Mouse (Mus musculus): ENCODE results near the gene Gm21860. TPM values are rescaled to one million over a fixed set of nuclear protein-coding genes. Genes with fewer than 3 reads are reported as not detected.
"Not testable (repeated sequence)": the region's sequence is repeated elsewhere in the genome, so short reads cannot be mapped to it uniquely, and the experiment has no call there.

Gene Gm21860
- polyA plus RNA-seq, 1 experiment from 2014 or later = not detected

DNA sequence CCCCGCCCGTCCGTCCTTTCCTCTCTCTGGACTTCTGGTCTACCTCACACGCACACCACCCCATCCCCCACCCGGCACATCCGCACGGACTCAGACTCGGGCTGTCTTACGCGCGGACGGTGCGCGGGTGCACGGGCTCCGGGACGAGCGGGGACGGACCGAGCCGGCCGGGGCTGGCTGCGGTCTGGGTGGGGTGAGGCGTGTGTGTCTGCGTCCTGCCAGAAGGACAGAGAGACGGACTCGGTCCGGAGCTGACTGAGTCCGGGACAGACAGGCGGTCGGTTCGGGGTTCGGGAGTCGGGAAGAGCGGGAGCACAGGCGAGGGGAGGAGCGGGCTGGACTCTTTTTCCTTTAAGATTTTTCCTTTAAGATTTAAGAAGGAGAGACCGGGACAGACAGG is 13.6 kb downstream of the Gm21860 start:
- WGBS = 81% methylated on average over 38 of the region's 38 CpGs
- Histone ChIP-seq H3K9me3 (ENCODE audit: control insufficient read depth, low read length) (peaks cover 66% of the 10 kb centered on the region), H3K36me3 (ENCODE audit: control insufficient read depth, insufficient read depth, low read length) (peaks cover 44% of the 10 kb centered on the region)
- ATAC-seq (replicated peaks; ENCODE audit: low FRiP score, low TSS enrichment, low read depth) (peak; percentile 44), DNase-seq (ENCODE audit: low spot score) (peak; percentile 88)
- not testable (repeated sequence) for H3K4me1 ChIP-seq (replicated peaks; ENCODE audit: control insufficient read depth, insufficient read depth, low read length); H3K27ac ChIP-seq (ENCODE audit: low read depth); H3K27me3 ChIP-seq (replicated peaks; ENCODE audit: control insufficient read depth, insufficient read depth, low read length); H3K4me2 ChIP-seq (ENCODE audit: low read length); H3K9ac ChIP-seq (ENCODE audit: low read length); H3K4me3 ChIP-seq (ENCODE audit: low read depth, low read length)

DNA sequence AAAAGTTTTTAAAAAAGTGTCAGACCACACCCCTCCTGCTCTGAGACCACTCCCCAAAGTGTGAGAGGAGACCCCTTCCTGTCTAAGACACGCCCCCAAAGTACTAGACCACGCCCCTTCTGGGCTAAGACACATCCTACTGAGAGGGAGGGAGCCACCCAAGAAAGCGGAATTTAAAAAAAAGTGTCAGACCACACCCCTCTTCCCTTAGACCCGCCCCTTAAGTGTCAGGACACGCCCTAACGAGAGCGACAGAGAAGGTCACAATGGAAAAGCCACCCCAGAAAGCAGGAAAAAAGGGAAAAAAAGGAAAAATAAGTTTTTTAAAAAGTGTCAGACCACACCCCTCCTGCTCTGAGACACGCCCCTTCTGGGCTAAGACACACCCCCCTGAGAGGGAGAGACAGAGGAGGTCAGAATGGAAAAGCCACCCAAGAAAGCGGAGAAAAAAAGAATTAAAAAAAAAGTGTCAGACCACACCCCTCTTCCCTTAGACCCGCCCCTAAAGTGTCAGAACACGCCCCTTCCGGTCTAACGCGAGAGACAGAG is 14.5 kb downstream of the Gm21860 start:
- no peak overlapping the region for H3K4me3 ChIP-seq (ENCODE audit: low read depth, low read length)
- H3K9ac ChIP-seq (ENCODE audit: low read length) = no peak overlapping the region
- ATAC-seq (replicated peaks; ENCODE audit: low FRiP score, low TSS enrichment, low read depth) = peak; percentile 11; the same call in 1 of the 2 replicates
- peaks cover 47% of the 10 kb centered on the region for H3K36me3 ChIP-seq (ENCODE audit: control insufficient read depth, insufficient read depth, low read length)
- no peak overlapping the region for H3K27ac ChIP-seq (ENCODE audit: low read depth)
- WGBS = 60% methylated on average over 14 of the region's 14 CpGs
- H3K9me3 ChIP-seq (ENCODE audit: control insufficient read depth, low read length) = peaks cover 66% of the 10 kb centered on the region
- H3K4me1 ChIP-seq (replicated peaks; ENCODE audit: control insufficient read depth, insufficient read depth, low read length) = no peaks in the 10 kb centered on the region
- H3K27me3 ChIP-seq (replicated peaks; ENCODE audit: control insufficient read depth, insufficient read depth, low read length) = no peaks in the 10 kb centered on the region
- no peak overlapping the region for H3K4me2 ChIP-seq (ENCODE audit: low read length)
- peak; percentile 89 for DNase-seq (ENCODE audit: low spot score)

DNA sequence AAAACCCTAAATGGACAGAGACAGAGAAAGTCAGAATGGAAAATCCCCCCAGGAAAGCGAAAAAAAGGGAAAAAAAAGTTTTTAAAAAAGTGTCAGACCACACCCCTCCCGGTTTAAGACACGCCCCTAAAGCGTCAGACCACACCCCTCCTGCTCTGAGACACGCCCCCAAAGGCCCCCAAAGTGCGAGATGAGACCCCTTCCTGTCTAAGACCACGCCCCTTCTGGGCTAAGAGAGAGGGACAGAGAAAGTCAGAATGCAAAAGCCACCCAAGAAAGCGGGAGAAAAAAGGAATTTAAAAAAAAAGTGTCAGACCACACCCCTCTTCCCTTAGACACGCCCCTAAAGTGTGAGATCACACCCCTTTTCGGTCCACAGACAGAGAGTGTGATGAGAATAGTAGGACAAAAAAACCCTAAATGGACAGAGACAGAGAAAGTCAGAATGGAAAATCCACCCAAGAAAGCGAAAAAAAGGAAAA is 15.0 kb downstream of the Gm21860 start:
- H3K4me3 ChIP-seq (ENCODE audit: low read depth, low read length); H3K4me2 ChIP-seq (ENCODE audit: low read length); H3K27ac ChIP-seq (ENCODE audit: low read depth); H3K27me3 ChIP-seq (replicated peaks; ENCODE audit: control insufficient read depth, insufficient read depth, low read length); H3K4me1 ChIP-seq (replicated peaks; ENCODE audit: control insufficient read depth, insufficient read depth, low read length); H3K9ac ChIP-seq (ENCODE audit: low read length): not testable (repeated sequence)
- Histone ChIP-seq H3K36me3 (ENCODE audit: control insufficient read depth, insufficient read depth, low read length) (peaks cover 49% of the 10 kb centered on the region), H3K9me3 (ENCODE audit: control insufficient read depth, low read length) (peaks cover 67% of the 10 kb centered on the region)
- DNase-seq (ENCODE audit: low spot score) (peak; percentile 72), ATAC-seq (replicated peaks; ENCODE audit: low FRiP score, low TSS enrichment, low read depth) (peak; percentile 6; the same call in 1 of the 2 replicates)
- 61% methylated on average over 11 of the region's 11 CpGs for WGBS

DNA sequence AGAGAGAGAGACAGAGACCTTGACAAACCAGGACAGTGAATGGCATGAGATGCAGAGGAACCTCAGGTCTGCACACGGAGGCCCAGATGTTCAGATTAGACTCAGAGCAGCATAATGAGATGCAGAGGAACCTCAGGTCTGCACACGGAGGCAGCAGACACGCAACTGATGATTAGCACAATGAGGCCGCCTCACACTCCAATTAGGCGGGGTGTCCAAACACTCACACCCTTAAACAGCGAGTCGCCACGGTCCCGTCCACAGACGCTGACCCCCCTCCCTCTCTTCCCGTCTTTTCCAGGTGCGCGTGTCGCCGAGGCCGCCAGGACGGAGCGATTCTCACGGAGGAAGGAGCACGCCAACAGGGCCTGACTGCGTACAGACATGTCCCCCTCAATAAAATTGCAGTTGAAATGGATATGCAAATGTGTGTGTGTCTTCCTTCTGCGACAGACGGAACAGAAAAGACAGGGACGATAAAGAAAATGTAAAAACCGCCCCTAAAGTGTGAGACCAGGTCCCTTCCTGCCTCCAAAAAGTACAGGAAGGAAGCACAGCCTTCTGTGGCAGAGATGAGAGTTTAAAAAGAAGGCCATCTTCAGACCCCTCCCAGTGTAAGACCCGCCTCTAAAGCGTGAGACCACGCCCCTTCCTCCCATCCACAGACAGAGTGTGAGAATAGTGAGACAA is 15.6 kb downstream of the Gm21860 start:
- not testable (repeated sequence) for H3K4me1 ChIP-seq (replicated peaks; ENCODE audit: control insufficient read depth, insufficient read depth, low read length); H3K27ac ChIP-seq (ENCODE audit: low read depth); H3K4me3 ChIP-seq (ENCODE audit: low read depth, low read length); H3K4me2 ChIP-seq (ENCODE audit: low read length); H3K9ac ChIP-seq (ENCODE audit: low read length); H3K27me3 ChIP-seq (replicated peaks; ENCODE audit: control insufficient read depth, insufficient read depth, low read length)
- H3K9me3 ChIP-seq (ENCODE audit: control insufficient read depth, low read length) = peaks cover 66% of the 10 kb centered on the region
- WGBS = 83% methylated on average over 28 of the region's 28 CpGs
- peak; percentile 88 for DNase-seq (ENCODE audit: low spot score)
- ATAC-seq (replicated peaks; ENCODE audit: low FRiP score, low TSS enrichment, low read depth) = peak; percentile 51
- H3K36me3 ChIP-seq (ENCODE audit: control insufficient read depth, insufficient read depth, low read length) = peaks cover 54% of the 10 kb centered on the region

DNA sequence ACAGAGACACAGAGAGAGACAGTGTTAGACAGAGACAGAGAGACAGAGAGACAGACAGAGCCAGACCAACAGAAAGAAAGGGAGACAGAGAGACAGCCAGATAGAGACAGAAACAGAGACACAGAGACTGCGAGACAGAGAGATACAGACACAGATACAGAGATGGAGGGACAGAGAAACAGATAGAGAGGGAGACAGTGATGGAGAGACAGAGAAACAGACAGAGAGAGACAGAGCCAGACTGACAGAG is 16.3 kb downstream of the Gm21860 start:
- no peak overlapping the region for H3K4me3 ChIP-seq (ENCODE audit: low read depth, low read length)
- no peak overlapping the region for H3K9ac ChIP-seq (ENCODE audit: low read length)
- H3K36me3 ChIP-seq (ENCODE audit: control insufficient read depth, insufficient read depth, low read length) = peaks cover 54% of the 10 kb centered on the region
- no peak for ATAC-seq (replicated peaks; ENCODE audit: low FRiP score, low TSS enrichment, low read depth)
- DNase-seq (ENCODE audit: low spot score) = no peak
- 92% methylated on average over 1 of the region's 1 CpGs for WGBS
- no peak overlapping the region for H3K4me2 ChIP-seq (ENCODE audit: low read length)
- no peak overlapping the region for H3K27ac ChIP-seq (ENCODE audit: low read depth)
- no peaks in the 10 kb centered on the region for H3K4me1 ChIP-seq (replicated peaks; ENCODE audit: control insufficient read depth, insufficient read depth, low read length)
- H3K9me3 ChIP-seq (ENCODE audit: control insufficient read depth, low read length) = peaks cover 62% of the 10 kb centered on the region
- no peaks in the 10 kb centered on the region for H3K27me3 ChIP-seq (replicated peaks; ENCODE audit: control insufficient read depth, insufficient read depth, low read length)

DNA sequence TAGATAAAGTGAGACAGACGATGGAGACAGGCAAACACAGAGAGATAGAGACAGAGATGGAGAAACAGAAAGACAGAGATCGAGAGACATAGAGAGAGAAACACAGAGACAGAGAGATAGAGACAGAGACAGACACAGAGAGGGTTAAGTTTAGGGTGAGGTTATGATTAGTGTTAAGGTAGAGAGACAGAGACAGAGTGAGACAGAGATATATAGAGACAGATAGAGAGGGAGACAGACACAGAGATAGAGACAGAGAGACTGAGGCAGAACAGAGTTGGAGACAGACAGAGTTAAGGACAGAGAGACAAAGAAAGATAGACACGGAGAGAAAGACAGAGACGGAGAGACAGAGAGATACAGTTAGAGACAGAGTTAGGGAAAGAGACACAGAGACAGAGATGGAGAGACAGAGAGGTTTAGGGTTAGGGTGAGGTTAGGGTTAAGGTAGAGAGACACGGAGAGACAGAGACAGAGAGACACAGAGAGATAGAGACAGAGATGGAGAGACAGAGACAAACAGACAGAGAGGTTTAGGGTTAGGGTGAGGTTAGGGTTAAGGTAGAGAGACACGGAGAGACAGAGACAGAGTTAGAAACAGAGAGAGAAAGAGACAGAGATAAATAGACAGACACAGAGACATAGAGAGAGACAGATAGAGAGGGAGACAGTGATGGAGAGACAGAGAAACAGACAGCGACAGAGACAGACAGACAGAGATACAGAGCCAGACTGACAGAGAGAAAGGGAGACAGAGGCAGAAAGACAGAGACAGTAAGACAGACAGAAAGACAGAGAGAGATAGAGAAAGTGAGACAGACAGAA is 16.8 kb downstream of the Gm21860 start:
- DNase-seq (ENCODE audit: low spot score) (no peak), ATAC-seq (replicated peaks; ENCODE audit: low FRiP score, low TSS enrichment, low read depth) (no peak)
- Histone ChIP-seq H3K27me3 (replicated peaks; ENCODE audit: control insufficient read depth, insufficient read depth, low read length) (no peaks in the 10 kb centered on the region), H3K27ac (ENCODE audit: low read depth) (no peak overlapping the region), H3K36me3 (ENCODE audit: control insufficient read depth, insufficient read depth, low read length) (peaks cover 54% of the 10 kb centered on the region), H3K4me1 (replicated peaks; ENCODE audit: control insufficient read depth, insufficient read depth, low read length) (no peaks in the 10 kb centered on the region), H3K4me2 (ENCODE audit: low read length) (no peak overlapping the region), H3K4me3 (ENCODE audit: low read depth, low read length) (no peak overlapping the region), H3K9me3 (ENCODE audit: control insufficient read depth, low read length) (peaks cover 58% of the 10 kb centered on the region), H3K9ac (ENCODE audit: low read length) (no peak overlapping the region)
- WGBS = 84% methylated on average over 7 of the region's 7 CpGs

DNA sequence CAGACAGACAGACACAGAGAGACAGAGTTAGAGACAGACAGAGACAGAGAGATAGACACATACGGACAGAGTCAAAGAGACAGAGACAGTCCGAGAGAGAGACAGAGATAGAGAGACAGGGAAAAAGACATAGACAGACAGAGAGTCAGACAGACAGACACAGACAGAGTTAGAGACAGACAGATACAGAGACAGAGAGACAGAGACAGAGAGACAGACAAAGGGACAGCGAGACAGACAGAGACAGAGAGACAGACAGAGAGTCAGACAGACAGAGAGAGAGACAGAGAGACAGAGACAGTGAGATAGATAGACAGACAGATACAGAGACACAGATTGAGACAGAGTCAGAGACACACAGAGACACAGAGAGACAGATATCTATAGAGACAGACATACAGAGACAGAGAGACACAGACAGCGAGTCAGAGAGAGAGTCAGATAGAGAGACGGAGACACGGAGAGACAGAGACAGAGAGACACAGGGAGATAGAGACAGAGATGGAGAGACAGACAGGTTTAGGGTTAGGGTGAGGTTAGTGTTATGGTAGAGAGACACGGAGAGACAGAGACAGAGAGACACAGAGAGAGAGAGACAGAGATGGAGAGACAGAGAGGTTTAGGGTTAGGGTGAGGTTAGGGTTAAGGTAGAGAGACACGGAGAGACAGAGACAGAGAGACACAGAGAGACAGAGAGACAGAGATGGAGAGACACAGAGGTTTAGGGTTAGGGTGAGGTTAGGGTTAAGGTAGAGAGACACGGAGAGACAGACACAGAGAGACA is 18.2 kb downstream of the Gm21860 start:
- H3K36me3 ChIP-seq (ENCODE audit: control insufficient read depth, insufficient read depth, low read length) = peaks cover 52% of the 10 kb centered on the region
- not testable (repeated sequence) for H3K4me2 ChIP-seq (ENCODE audit: low read length); ATAC-seq (replicated peaks; ENCODE audit: low FRiP score, low TSS enrichment, low read depth); H3K27me3 ChIP-seq (replicated peaks; ENCODE audit: control insufficient read depth, insufficient read depth, low read length); H3K27ac ChIP-seq (ENCODE audit: low read depth); H3K9ac ChIP-seq (ENCODE audit: low read length); H3K4me3 ChIP-seq (ENCODE audit: low read depth, low read length); H3K4me1 ChIP-seq (replicated peaks; ENCODE audit: control insufficient read depth, insufficient read depth, low read length)
- 84% methylated on average over 4 of the region's 9 CpGs for WGBS
- H3K9me3 ChIP-seq (ENCODE audit: control insufficient read depth, low read length) = peaks cover 44% of the 10 kb centered on the region
- DNase-seq (ENCODE audit: low spot score) = peak; percentile 52

DNA sequence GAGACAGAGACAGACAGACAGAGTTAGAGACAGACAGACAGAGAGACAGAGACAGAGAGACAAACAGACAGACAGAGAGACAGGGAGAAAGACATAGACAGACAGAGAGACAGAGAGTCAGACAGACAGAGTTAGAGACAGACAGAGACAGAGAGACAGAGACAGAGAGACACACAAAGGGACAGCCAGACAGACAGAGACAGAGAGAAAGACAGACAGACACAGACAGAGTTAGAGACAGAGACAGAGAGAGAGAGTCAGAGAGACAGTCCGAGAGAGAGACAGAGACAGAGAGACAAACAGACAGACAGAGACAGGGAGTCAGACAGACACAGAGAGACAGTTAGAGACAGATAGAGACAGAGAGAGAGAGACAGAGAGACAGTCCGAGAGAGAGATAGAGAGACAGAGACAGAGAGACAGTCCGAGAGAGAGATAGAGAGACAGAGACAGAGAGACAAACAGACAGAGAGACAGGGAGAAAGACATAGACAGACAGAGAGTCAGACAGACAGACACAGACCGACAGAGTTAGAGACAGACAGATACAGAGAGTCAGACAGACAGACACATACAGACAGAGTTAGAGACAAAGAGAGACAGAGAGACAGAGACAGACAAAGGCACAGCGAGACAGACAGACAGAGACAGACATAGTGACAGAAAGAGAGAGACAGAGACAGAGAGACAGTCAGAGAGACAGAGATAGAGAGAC is 19.3 kb downstream of the Gm21860 start:
- 86% methylated on average over 1 of the region's 5 CpGs for WGBS
- H3K27me3 ChIP-seq (replicated peaks; ENCODE audit: control insufficient read depth, insufficient read depth, low read length); H3K4me1 ChIP-seq (replicated peaks; ENCODE audit: control insufficient read depth, insufficient read depth, low read length); H3K4me2 ChIP-seq (ENCODE audit: low read length); H3K9ac ChIP-seq (ENCODE audit: low read length); ATAC-seq (replicated peaks; ENCODE audit: low FRiP score, low TSS enrichment, low read depth); H3K4me3 ChIP-seq (ENCODE audit: low read depth, low read length); H3K27ac ChIP-seq (ENCODE audit: low read depth); DNase-seq (ENCODE audit: low spot score): not testable (repeated sequence)
- H3K36me3 ChIP-seq (ENCODE audit: control insufficient read depth, insufficient read depth, low read length) = peaks cover 46% of the 10 kb centered on the region
- H3K9me3 ChIP-seq (ENCODE audit: control insufficient read depth, low read length) = peaks cover 36% of the 10 kb centered on the region

Data from intestine, embryonic 14.5 days (tissue).